Mouse (Mus musculus): ENCODE measurements around the gene Ncoa6.

DNA sequence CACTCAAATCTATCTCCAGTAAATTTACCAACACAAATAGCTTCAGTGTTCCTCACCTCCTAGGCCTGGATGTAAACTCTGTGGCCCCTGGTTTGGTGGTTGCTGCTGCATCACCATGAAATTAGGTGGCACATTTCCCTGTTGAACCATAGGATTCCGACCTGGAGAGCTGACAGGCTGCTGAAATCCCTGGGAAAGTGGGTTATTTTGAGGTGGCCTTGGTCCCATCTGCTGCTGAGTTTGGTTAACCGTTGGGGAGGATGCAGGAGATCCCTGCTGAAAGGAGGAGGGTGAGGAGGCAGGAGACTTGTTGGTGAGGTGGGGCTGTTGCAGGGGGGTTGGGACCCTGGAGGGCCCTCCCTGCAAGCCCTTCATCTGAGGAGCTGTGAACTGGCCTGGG is 52.8 kb downstream of the Ncoa6 start:
- TF ChIP-seq CTCF (IDR thresholded peaks at IDR 0.05; ENCODE audit: low read depth, low read length) (no peak), TAL1 (conservative IDR thresholded peaks at IDR 0.05; ENCODE audit: low read depth, low read length) (no peak), GATA1 (IDR thresholded peaks at IDR 0.05; ENCODE audit: borderline replicate concordance, low read length) (no peak)

All from G1E (cell line).